Mouse (Mus musculus): Measurements from ENCODE around the gene Dhrs4.

- no peak for TF ChIP-seq CTCF (IDR thresholded peaks at IDR 0.05; ENCODE audit: insufficient read depth, low read length)
- no peak for TF ChIP-seq POLR2A (IDR thresholded peaks at IDR 0.05; ENCODE audit: borderline replicate concordance, extremely low read depth, low read depth, low read length)
Measured at GRCm38 (mm10) chr14:55524062-55524461, 45.5 kb downstream of the Dhrs4 start.

Data from lung, adult 2 months (tissue).